In the genomic region with DNA sequence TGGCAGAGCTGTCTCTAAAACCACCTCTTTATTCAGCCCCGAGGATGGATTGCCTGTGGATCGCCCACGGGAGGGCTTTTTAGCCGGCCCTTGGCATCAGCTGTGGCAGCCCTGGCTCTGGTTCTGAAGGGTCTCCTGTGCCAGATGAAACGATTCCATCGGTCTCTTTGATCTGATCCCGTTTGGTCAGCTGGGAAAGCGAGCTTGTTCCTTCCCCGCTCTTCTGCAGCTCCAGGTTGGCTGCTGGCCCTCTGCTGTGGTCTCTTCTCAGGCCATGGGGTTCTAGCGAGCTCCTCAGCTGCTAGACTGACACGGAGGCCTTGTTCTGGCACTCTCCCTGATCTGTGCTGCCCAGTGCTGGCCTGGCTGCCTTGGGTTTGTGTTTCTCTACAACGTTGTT, we compare ENCODE assay signal across 8 mouse cellular contexts.
DNase-seq lines count a peak whose midpoint lies in the region; ATAC-seq and TF ChIP-seq lines count a peak whose summit lies in the region.

No protein-coding gene starts in this region.

- peak; percentile 92 for ATAC-seq in hindbrain, embryonic 16.5 days
- ATAC-seq in hindbrain, embryonic 12.5 days (ENCODE audit: low FRiP score), result no peak
- no peak for ATAC-seq in intestine, embryonic 15.5 days

- WGBS in hindbrain, embryonic 16.5 days, result 56% methylated on average over 12 of the region's 12 CpGs
- 78% methylated on average over 12 of the region's 12 CpGs for WGBS in hindbrain, embryonic 12.5 days
- WGBS in intestine, embryonic 15.5 days, result 70% methylated on average over 12 of the region's 12 CpGs
- WGBS in thymus, adult 2 months, result 73% methylated on average over 12 of the region's 12 CpGs

- no peaks in the 10 kb centered on the region for H3K4me1 ChIP-seq in hindbrain, embryonic 16.5 days (ENCODE audit: control insufficient read depth, insufficient read depth, low read depth, low read length)
- no peaks in the 10 kb centered on the region for H3K4me1 ChIP-seq in hindbrain, embryonic 12.5 days
- H3K4me1 ChIP-seq in intestine, embryonic 15.5 days (replicated peaks), result no peaks in the 10 kb centered on the region
- no peaks in the 10 kb centered on the region for H3K4me1 ChIP-seq in thymus, adult 2 months (replicated peaks; ENCODE audit: control insufficient read depth, insufficient read depth, low read length)

- no peaks in the 10 kb centered on the region for H3K27me3 ChIP-seq in hindbrain, embryonic 16.5 days (replicated peaks; ENCODE audit: control insufficient read depth, insufficient read depth, low read length)
- H3K27me3 ChIP-seq in hindbrain, embryonic 12.5 days, result no peaks in the 10 kb centered on the region
- H3K27me3 ChIP-seq in intestine, embryonic 15.5 days (replicated peaks), result no peaks in the 10 kb centered on the region
- H3K27me3 ChIP-seq in thymus, adult 2 months (ENCODE audit: control insufficient read depth, insufficient read depth, low read length), result no peaks in the 10 kb centered on the region

- no peak for TF ChIP-seq CTCF in thymus, adult 2 months (IDR thresholded peaks at IDR 0.05; ENCODE audit: borderline replicate concordance, control insufficient read depth, extremely low read depth, insufficient read depth, low read length, poor library complexity)

- DNase-seq in cerebellum, postnatal 4 days (ENCODE audit: low spot score in 2 of 2), result peak; percentile 21 to 47
- peak; percentile 37 for DNase-seq in layer of hippocampus, adult 9-11 months
- DNase-seq in ovary, postnatal 14 days (ENCODE audit: low spot score), result peak; percentile 18
- no peak for DNase-seq in kidney, postnatal 25 days
- DNase-seq in thymus, adult 2 months, result no peak

- H3K4me3 ChIP-seq in hindbrain, embryonic 16.5 days (ENCODE audit: low read length), result no peak overlapping the region
- H3K4me3 ChIP-seq in hindbrain, embryonic 12.5 days, result no peak overlapping the region
- no peak overlapping the region for H3K4me3 ChIP-seq in intestine, embryonic 15.5 days (replicated peaks)
- no peak overlapping the region for H3K4me3 ChIP-seq in thymus, adult 2 months (ENCODE audit: control insufficient read depth, insufficient read depth, low read length)

- peaks cover 3% of the 10 kb centered on the region; the same call in 1 of the 2 replicates for H3K9me3 ChIP-seq in hindbrain, embryonic 16.5 days (ENCODE audit: control insufficient read depth, low read length)
- no peaks in the 10 kb centered on the region for H3K9me3 ChIP-seq in hindbrain, embryonic 12.5 days (replicated peaks)
- H3K9me3 ChIP-seq in intestine, embryonic 15.5 days, result no peaks in the 10 kb centered on the region

- H3K27ac ChIP-seq in hindbrain, embryonic 16.5 days (ENCODE audit: low read depth, low read length), result no peak overlapping the region
- no peak overlapping the region for H3K27ac ChIP-seq in hindbrain, embryonic 12.5 days
- H3K27ac ChIP-seq in intestine, embryonic 15.5 days, result no peak overlapping the region
- no peak overlapping the region for H3K27ac ChIP-seq in thymus, adult 2 months (ENCODE audit: control insufficient read depth, insufficient read depth, low read length)

- no peak overlapping the region for H3K9ac ChIP-seq in hindbrain, embryonic 16.5 days (ENCODE audit: low read depth, low read length)
- no peak overlapping the region for H3K9ac ChIP-seq in hindbrain, embryonic 12.5 days
- no peak overlapping the region for H3K9ac ChIP-seq in intestine, embryonic 15.5 days

- no peak for TF ChIP-seq POLR2A in thymus, adult 2 months (IDR thresholded peaks at IDR 0.05; ENCODE audit: control insufficient read depth, extremely low read depth, insufficient read depth, low read length, poor library complexity)

- H3K4me2 ChIP-seq in hindbrain, embryonic 16.5 days (ENCODE audit: low read length), result no peak overlapping the region
- H3K4me2 ChIP-seq in hindbrain, embryonic 12.5 days (replicated peaks), result no peak overlapping the region
- H3K4me2 ChIP-seq in intestine, embryonic 15.5 days (replicated peaks), result no peak overlapping the region

- H3K36me3 ChIP-seq in hindbrain, embryonic 16.5 days (ENCODE audit: control insufficient read depth, insufficient read depth, low read length), result no peaks in the 10 kb centered on the region
- no peaks in the 10 kb centered on the region for H3K36me3 ChIP-seq in hindbrain, embryonic 12.5 days
- no peaks in the 10 kb centered on the region for H3K36me3 ChIP-seq in intestine, embryonic 15.5 days
- H3K36me3 ChIP-seq in thymus, adult 2 months (ENCODE audit: control insufficient read depth, insufficient read depth, low read length), result no peaks in the 10 kb centered on the region

Comparison
In these comparisons a context has a peak if more than half of its experiments do, and no peak if none do; other contexts are left out.
1. DNase-seq: peak in cerebellum, postnatal 4 days (2 of 2), layer of hippocampus, adult 9-11 months (single experiment) and ovary, postnatal 14 days (single experiment); none in kidney, postnatal 25 days (0 of 2) and thymus, adult 2 months (single experiment).